Mouse (Mus musculus): ENCODE data around the gene Vmn2r10. TPM values are rescaled to one million over a fixed set of nuclear protein-coding genes. Genes with fewer than 3 reads are reported as not detected.
"Not testable (repeated sequence)": the region's sequence is repeated elsewhere in the genome, so short reads cannot be mapped to it uniquely, and the experiment has no call there.

Gene Vmn2r10
- polyA plus RNA-seq (2012; rRNA removed) = not detected in 2 replicates

GRCm38 (mm10) chr5:109006427-109006826 lies at the start of gene Vmn2r10:
Gene Vmn2r10 (minus strand): TSS chr5:109006527.
- not testable (repeated sequence) for DNase-seq (ENCODE audit: extremely low spot score in 1 of 2, low spot score in 1 of 2)

- no peak for DNase-seq (ENCODE audit: extremely low spot score in 1 of 2, low spot score in 1 of 2)
Measured at GRCm38 (mm10) chr5:109055286-109055685, 49.0 kb upstream of the Vmn2r10 start.

GRCm38 (mm10) chr5:109032591-109032990 lies 26.3 kb upstream of the Vmn2r10 start:
- DNase-seq (ENCODE audit: extremely low spot score in 1 of 2, low spot score in 1 of 2) = no peak

- no peak for DNase-seq (ENCODE audit: extremely low spot score in 1 of 2, low spot score in 1 of 2)
Measured at GRCm38 (mm10) chr5:108988924-108989323, 17.4 kb downstream of the Vmn2r10 start.

Other genes starting within 250 kb of the Vmn2r10 start
- gene Rnf212, start 231.5 kb downstream of the Vmn2r10 start, polyA plus RNA-seq (2012; rRNA removed) = not detected in 2 replicates
- not detected in 2 replicates for gene Tmed11, start 211.2 kb downstream of the Vmn2r10 start, polyA plus RNA-seq (2012; rRNA removed)
- not detected in 2 replicates for gene Vmn2r8, start 197.7 kb downstream of the Vmn2r10 start, polyA plus RNA-seq (2012; rRNA removed)
- gene Vmn2r9, start 153.9 kb downstream of the Vmn2r10 start, polyA plus RNA-seq (2012; rRNA removed) = not detected in 2 replicates
- gene Vmn2r11, start 53.0 kb upstream of the Vmn2r10 start, polyA plus RNA-seq (2012; rRNA removed) = not detected in 2 replicates
- not detected in 2 replicates for gene Vmn2r12, start 91.4 kb upstream of the Vmn2r10 start, polyA plus RNA-seq (2012; rRNA removed)
- not detected in 2 replicates for gene Vmn2r13, start 185.7 kb upstream of the Vmn2r10 start, polyA plus RNA-seq (2012; rRNA removed)
- not detected in 2 replicates for gene Vmn2r14, start 218.2 kb upstream of the Vmn2r10 start, polyA plus RNA-seq (2012; rRNA removed)

All from frontal cortex, adult 2 months (tissue).